Mouse (Mus musculus) olfactory bulb, adult 2 months (tissue): ENCODE measurements around the gene Rd3l. TPM values are rescaled to one million over a fixed set of nuclear protein-coding genes. Genes with fewer than 3 reads are reported as not detected.
A peak's percentile ranks its signal among the peaks of the same experiment; 100 is the strongest.
"Not testable (repeated sequence)": the region's sequence is repeated elsewhere in the genome, so short reads cannot be mapped to it uniquely, and the experiment has no call there.

ENCODE experiments used
- H3K27ac ChIP-seq: fragments of 200-500 bp; 2 replicates; pipeline ENCODE4 v1.5.1; 2012; ENCODE audit warnings: low read depth, low read length; ENCODE audit not compliant: insufficient read depth
- H3K4me1 ChIP-seq: fragments of 200-500 bp; 2 replicates; pipeline ENCODE4 v1.6.1; 2012; ENCODE audit warnings: low read length; ENCODE audit not compliant: control insufficient read depth, insufficient read depth
- H3K4me3 ChIP-seq: fragments of 200-500 bp; 2 replicates; pipeline ENCODE4 v1.5.1; 2012; ENCODE audit warnings: mild to moderate bottlenecking, low read depth, low read length, moderate library complexity; ENCODE audit not compliant: insufficient read depth
- CTCF ChIP-seq: fragments of 200-500 bp; IDR thresholded peaks from 2 replicates; pipeline ENCODE4 v1.5.1; 2012; ENCODE audit warnings: low read depth, mild to moderate bottlenecking, low read length, moderate library complexity; ENCODE audit not compliant: insufficient read depth
- POLR2A ChIP-seq: fragments of 200-500 bp; IDR thresholded peaks from 2 replicates; pipeline ENCODE4 v1.6.1; 2012; ENCODE audit warnings: mild to moderate bottlenecking, low read depth, low read length, moderate library complexity; ENCODE audit not compliant: insufficient read depth
- WGBS: fragments of 180-500 bp; shearing (Covaris S2); methylation state at CpG from one replicate; pipeline ENCODE4 v1.1.7; 2018; 5-methylcytosine and 5-hydroxymethylcytosine counted together
- polyA plus RNA-seq: library from polyadenylated mRNA; stranded (reverse); fragments of >200 nt; gene quantifications from 2 replicates; pipeline ENCODE4 v1.2.4, GENCODE M21; 2012; ENCODE audit warnings: low replicate concordance; ENCODE audit not compliant: missing spikeins, insufficient read depth, insufficient read length

Gene Rd3l
- polyA plus RNA-seq, 1 experiment, result not detected

DNA sequence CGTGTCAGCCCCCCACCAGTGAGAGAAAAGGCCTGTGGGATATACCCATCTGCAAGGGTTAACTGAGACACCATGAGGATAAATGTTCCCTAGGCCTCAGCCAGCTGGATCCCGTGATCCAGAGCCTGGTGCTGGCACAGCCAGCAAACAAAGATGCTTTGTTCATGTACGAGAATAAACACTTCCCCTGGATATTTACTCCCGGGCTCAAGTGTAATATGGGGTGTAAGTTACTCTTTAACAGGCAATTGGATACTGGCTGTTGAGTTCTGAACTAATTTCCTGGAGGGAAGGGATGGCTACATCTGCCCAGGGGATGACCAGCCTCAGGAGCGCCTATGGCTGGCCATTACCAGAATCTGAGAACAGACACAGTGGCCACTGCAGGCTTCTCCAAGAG lies 29.4 kb downstream of the Rd3l start:
- H3K4me3 ChIP-seq, result no peak overlapping the region
- 45% methylated on average over 5 of the region's 5 CpGs for WGBS
- TF ChIP-seq POLR2A, result no peak
- TF ChIP-seq CTCF, result no peak
- H3K27ac ChIP-seq, result 0 out of 2 replicates have a peak overlapping the region, but pooled peaks have one; percentile 4
- H3K4me1 ChIP-seq, result peaks cover 8% of the 10 kb centered on the region; the same call in 1 of the 2 replicates

DNA sequence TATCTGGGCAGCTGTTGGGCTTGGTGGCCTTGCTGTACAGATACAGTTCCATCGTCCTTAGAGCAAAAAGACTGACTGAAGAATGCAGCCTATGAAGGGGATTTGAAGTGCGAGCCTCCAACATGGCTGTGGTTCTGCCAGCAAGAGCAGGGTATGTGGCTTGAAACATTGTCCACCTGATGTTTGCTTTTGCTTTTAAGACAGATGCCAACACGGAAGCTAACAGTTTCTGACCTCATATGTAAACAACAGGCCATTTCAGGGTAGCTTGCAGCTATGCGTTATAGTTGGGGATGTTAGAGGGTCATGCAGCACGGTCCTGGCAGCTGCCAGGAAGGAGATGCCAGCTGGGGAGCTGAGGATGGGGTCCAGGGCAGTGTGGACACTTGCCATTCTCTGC lies 30.6 kb downstream of the Rd3l start:
- H3K4me1 ChIP-seq, result peaks cover 8% of the 10 kb centered on the region; the same call in 1 of the 2 replicates
- 81% methylated on average over 5 of the region's 5 CpGs for WGBS
- no peak overlapping the region for H3K4me3 ChIP-seq
- TF ChIP-seq POLR2A, result no peak
- no peak for TF ChIP-seq CTCF
- H3K27ac ChIP-seq, result no peak overlapping the region

DNA sequence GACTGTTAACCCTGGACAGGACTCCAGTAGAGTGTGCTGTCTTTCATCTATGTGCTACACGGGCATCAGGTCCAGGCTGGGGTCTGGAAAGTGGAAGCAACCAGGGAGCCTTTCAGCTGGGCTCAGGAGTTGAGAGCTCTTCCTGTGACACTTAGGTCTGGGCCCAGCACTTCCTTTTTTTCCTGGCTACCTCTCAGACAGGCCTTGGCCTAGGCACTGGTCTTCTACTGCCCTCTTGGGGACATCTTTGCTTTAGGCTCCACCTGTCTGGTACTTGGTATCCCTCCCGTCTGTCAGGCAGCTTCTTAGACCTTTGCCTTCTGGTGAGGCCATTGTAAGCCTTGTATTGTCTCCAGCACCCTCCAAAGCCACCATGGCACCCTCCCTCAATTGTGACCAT lies 34.4 kb downstream of the Rd3l start:
- TF ChIP-seq CTCF, result no peak
- no peak for TF ChIP-seq POLR2A
- Histone ChIP-seq H3K27ac (no peak overlapping the region), H3K4me3 (no peak overlapping the region), H3K4me1 (0 out of 2 replicates have a peak, but pooled peaks cover 3% of the 10 kb centered on the region)
- WGBS, result 76% methylated on average over 2 of the region's 2 CpGs

DNA sequence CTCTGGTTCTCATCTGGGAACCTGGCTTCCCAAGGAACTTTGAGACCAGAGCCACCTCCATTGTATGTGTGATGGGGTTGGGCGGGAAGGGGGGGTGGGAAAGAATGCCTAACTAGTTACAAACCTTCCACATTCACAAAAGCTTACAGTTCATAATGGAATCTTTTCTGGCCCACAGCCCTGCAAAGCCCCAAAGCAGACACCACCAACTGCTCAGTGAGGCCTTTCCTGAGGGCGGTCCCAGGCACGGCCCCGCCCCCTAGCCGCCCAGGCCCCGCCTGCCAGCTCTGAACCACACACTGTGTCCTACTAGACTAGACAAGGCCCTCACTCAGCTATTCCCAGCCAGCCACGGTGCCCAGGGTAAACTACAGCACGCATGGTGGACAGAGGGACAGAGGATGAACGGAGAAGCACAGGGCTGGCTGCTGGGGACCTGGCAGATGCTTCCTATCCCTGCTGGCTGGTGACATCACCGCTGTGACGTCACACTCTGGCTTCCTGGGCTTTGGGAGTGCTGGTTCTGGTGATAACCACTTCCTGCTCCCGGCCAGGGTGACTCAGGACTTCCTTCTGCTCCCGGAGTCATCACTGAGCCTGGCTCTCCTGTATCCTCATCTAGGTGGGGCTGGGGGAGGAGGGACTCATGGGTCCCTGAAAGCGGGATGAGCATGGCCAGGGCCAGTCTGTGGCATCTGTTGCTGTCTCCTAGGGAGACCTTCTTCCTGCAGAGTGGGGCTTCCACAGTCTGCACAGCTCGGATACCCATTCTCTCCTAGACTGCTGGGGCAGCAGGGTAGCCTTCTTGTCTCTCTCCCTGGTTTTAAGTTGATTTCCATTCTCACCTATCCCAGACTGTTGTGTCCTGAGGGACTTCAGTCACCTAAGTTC lies 35.1 kb downstream of the Rd3l start:
- H3K27ac ChIP-seq, H3K4me3 ChIP-seq, H3K4me1 ChIP-seq: not testable (repeated sequence)
- 63% methylated on average over 13 of the region's 15 CpGs for WGBS

DNA sequence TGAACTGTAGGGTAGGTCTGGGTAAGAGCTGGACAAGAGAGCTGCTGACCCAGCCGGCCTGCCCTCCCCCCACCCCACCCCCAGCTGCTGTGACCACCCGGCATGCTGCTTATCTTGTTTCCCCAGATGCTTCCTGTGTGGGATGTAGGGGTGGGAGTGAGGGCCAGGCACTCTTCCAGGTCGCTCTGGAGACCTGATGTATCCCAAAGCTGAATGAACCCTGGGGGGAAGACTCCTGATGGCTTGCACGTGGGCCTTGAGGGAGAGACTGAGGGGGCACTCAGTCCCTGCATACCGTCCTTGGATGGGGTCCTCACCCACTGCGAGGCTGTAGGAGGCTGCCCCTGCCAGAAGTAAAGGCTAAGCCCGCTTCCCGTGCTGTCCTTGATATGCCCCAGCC lies 36.0 kb downstream of the Rd3l start:
- Histone ChIP-seq H3K4me3 (no peak overlapping the region), H3K4me1 (no peaks in the 10 kb centered on the region), H3K27ac (no peak overlapping the region)
- no peak for TF ChIP-seq CTCF
- no peak for TF ChIP-seq POLR2A
- 66% methylated on average over 8 of the region's 8 CpGs for WGBS

DNA sequence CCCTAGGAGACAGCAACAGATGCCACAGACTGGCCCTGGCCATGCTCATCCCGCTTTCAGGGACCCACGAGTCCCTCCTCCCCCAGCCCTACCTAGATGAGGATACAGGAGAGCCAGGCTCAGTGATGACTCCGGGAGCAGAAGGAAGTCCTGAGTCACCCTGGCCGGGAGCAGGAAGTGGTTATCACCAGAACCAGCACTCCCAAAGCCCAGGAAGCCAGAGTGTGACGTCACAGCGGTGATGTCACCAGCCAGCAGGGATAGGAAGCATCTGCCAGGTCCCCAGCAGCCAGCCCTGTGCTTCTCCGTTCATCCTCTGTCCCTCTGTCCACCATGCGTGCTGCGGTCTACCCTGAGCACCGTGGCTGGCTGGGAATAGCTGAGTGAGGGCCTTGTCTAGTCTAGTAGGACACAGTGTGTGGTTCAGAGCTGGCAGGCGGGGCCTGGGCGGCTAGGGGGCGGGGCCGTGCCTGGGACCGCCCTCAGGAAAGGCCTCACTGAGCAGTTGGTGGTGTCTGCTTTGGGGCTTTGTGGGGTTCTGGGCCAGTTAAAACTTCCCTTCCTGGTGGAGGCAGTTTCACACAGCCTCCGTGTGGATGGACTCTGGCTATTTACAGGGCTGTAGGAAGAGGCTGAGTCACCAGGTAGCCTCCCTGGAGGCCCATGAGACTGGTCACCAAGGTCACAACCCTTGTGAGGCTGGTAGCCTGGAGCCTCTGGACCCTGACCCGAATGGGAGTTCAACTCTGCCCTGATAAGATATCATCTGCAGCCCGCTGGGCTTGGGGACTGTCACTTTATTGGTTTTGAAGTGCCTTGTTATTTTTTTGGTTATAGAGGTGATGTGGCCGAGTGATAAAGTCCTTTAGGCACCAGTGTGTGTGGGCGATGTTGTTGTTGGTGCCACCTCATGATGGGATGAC lies 36.8 kb downstream of the Rd3l start:
- H3K27ac ChIP-seq, H3K4me1 ChIP-seq, H3K4me3 ChIP-seq: not testable (repeated sequence)
- 79% methylated on average over 16 of the region's 20 CpGs for WGBS

DNA sequence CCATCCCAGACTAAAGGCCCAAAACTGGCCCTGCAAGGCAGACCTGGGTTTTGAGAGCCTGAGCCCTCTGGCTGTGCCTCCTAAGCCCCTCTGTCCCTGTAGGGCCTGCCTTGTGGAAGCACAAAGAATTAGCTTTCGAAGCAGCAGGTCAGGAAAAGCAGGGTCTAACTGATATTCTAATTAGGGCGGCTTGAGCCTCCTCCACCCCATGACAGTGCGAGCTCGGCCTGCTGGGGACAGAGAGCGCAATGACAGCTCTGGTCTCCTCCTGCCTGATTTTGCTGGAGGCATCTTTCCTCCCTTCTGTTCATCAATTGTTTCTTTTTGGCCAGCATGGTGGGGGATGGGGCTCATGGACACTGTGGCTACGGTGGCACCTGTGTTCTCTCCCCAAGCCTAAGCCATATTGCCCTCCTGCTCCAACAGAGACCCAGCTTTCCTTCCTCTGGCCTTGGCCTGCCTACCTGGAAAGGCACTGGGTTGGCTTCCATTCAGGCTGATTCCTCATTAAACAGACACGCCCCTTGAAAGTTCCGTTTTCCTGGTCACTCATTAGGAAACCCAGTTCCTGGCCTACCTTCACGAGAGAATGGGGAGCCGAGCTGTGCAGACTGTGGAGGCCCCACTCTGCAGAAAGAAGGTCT lies 37.6 kb downstream of the Rd3l start:
- Histone ChIP-seq H3K4me1 (peaks cover 2% of the 10 kb centered on the region; the same call in 1 of the 2 replicates), H3K27ac (no peak overlapping the region), H3K4me3 (no peak overlapping the region)
- no peak for TF ChIP-seq CTCF
- TF ChIP-seq POLR2A, result no peak
- 84% methylated on average over 10 of the region's 10 CpGs for WGBS

DNA sequence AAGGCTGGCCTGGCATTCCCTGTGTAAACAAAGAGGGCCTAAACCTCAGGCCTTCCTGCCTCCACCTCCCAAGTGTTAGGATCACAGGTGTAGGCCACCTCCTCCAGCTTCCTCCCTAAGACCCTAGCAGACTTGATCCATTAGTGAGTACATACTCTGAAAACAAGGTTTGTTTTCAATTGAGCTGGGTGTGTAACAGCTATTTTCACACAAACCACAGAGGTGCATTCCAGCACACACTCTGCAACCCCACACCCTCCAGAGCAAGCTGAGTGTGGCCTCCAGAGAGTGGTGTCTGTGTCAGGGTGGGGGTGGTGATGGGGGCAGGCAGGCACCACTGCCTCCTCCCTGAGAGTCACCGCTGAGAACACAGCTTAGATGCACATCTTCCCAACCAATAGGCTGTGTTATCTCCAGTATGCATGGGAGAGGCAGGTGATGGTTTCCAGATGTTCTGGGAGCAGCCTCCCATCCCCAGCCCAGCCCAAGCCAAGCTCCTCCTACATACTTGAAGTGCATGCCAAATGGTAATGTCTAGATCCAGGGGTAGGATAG lies 42.4 kb downstream of the Rd3l start:
- no peak overlapping the region for H3K27ac ChIP-seq
- H3K4me3 ChIP-seq, result no peak overlapping the region
- 53% methylated on average over 1 of the region's 1 CpGs for whole genome bisulfite sequencing
- TF ChIP-seq POLR2A (no peak), CTCF (no peak)
- H3K4me1 ChIP-seq, result peaks cover 17% of the 10 kb centered on the region
